Mouse (Mus musculus): ENCODE results near the gene C1d. TPM values are rescaled to one million over a fixed set of nuclear protein-coding genes. Genes with fewer than 3 reads are reported as not detected.

Gene C1d
- total and polyA plus RNA-seq, 3 experiments: 35.2 to 69.2 TPM; not detected in 1

DNA sequence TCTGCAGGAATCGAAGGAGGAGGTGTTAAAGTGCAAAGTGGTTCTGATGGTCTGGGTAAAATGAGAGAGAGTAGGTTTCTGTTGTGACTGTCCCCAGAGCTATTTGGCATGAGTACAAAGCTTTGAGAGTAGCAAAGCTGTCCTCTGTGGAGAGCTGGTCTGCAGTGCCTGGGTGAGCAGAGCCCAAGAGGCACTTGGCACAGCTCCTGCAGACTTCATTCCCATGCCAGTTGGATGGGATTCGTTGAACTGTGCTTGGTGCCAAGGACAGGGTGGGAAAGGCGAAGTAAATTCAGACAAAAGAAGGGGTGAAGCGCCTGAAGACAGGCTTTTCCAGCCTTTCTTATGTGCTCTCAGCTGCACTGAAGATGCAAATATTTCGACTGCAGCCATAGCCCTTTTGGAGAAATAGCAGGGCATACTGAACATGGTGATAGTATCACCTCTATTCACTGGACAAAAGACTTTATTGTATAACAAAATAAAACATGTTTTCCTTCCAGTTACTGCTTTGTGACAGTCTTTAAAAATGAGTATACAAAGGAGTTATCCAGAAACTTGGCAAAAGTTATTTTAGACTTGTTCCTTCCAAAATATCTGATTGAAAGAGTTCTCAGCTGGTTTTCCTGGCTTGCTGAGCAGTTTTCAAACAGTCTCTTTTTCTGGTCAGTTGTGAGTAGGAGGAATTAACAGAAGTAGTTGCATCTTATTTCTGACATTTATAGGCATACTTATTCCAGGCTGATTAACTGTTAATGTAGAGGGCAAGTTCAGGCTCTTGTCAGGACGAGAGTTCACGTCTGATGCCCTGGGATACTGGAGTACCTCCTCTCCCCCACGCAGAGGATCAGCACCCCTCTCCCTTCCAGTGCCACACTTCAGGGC is 48.9 kb downstream of the C1d start:
- H3K36me3 ChIP-seq (ENCODE audit: control insufficient read depth in 1 of 2, insufficient read depth in 2 of 2, low read length in 2 of 2): no peaks in the 10 kb centered on the region
- H3K4me3 ChIP-seq (ENCODE audit: control insufficient read depth in 1 of 2, insufficient read depth in 1 of 2, low read depth in 2 of 2, low read length in 2 of 2): no peak overlapping the region
- TF ChIP-seq CTCF (IDR thresholded peaks at IDR 0.05 in 2 of 3, conservative IDR thresholded peaks at IDR 0.05 in 1 of 3; ENCODE audit: control insufficient read depth in 1 of 3, insufficient read depth in 1 of 3, low read depth in 2 of 3, low read length in 3 of 3, poor library complexity in 1 of 3, severe bottlenecking in 1 of 3) (no peak), SMC3 (IDR thresholded peaks at IDR 0.05; ENCODE audit: low read depth, low read length) (no peak), BHLHE40 (IDR thresholded peaks at IDR 0.05; ENCODE audit: borderline replicate concordance, low read depth, low read length) (no peak), MAX (IDR thresholded peaks at IDR 0.05; ENCODE audit: low read length) (no peak)
- no peak overlapping the region for H3K9ac ChIP-seq (ENCODE audit: control insufficient read depth, low read depth, low read length, poor library complexity, severe bottlenecking)
- no peaks in the 10 kb centered on the region for H3K79me2 ChIP-seq (ENCODE audit: control insufficient read depth, insufficient read depth, low read length, poor library complexity)
- peaks cover 5 to 9% of the 10 kb centered on the region in 2 experiments; a peak in 3 of 4 replicates for H3K27me3 ChIP-seq (ENCODE audit: control insufficient read depth in 1 of 2, insufficient read depth in 2 of 2, low read length in 2 of 2)
- H3K27ac ChIP-seq (ENCODE audit: control insufficient read depth, low read depth, low read length): no peak overlapping the region
- H3K9me3 ChIP-seq (replicated peaks; ENCODE audit: insufficient read depth, low read length): no peaks in the 10 kb centered on the region
- no peaks in the 10 kb centered on the region for H3K4me1 ChIP-seq (ENCODE audit: control insufficient read depth in 1 of 2, insufficient read depth in 2 of 2, low read length in 2 of 2)
- DNase-seq (ENCODE audit: low read depth, low spot score): no peak

DNA sequence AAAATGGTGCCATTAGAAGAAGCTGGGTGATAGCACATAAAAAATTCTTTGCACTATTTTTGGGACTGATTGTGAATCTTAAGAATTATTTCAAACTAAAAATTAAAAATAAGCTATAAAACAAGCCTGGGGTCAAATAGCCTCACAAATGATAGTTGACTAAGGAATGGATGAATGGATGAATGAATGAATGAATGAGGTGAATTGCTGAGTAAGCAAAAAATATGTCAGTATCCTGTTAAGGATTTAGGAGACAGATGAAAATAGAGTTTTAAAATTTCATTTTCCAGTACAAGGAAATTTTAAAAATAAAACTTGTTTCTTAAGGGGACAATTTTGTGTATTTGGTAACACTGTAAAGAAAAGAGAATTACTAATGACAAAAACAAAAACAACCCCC is 50.1 kb downstream of the C1d start:
- H3K27me3 ChIP-seq (ENCODE audit: control insufficient read depth in 1 of 2, insufficient read depth in 2 of 2, low read length in 2 of 2): peaks cover 0 to 10% of the 10 kb centered on the region in 2 experiments; a peak in 3 of 4 replicates
- no peaks in the 10 kb centered on the region for H3K9me3 ChIP-seq (replicated peaks; ENCODE audit: insufficient read depth, low read length)
- no peak overlapping the region for H3K9ac ChIP-seq (ENCODE audit: control insufficient read depth, low read depth, low read length, poor library complexity, severe bottlenecking)
- no peak overlapping the region for H3K4me3 ChIP-seq (ENCODE audit: control insufficient read depth in 1 of 2, insufficient read depth in 1 of 2, low read depth in 2 of 2, low read length in 2 of 2)
- no peak overlapping the region for H3K27ac ChIP-seq (ENCODE audit: control insufficient read depth, low read depth, low read length)
- no peaks in the 10 kb centered on the region for H3K4me1 ChIP-seq (ENCODE audit: control insufficient read depth in 1 of 2, insufficient read depth in 2 of 2, low read length in 2 of 2)
- no peaks in the 10 kb centered on the region for H3K79me2 ChIP-seq (ENCODE audit: control insufficient read depth, insufficient read depth, low read length, poor library complexity)
- no peak for DNase-seq (ENCODE audit: low read depth, low spot score)
- H3K36me3 ChIP-seq (ENCODE audit: control insufficient read depth in 1 of 2, insufficient read depth in 2 of 2, low read length in 2 of 2): no peaks in the 10 kb centered on the region
- peak; percentile 90 for TF ChIP-seq MAFK (IDR thresholded peaks at IDR 0.05; ENCODE audit: borderline replicate concordance, low read depth, low read length)
- no peak for TF ChIP-seq HCFC1 (IDR thresholded peaks at IDR 0.05; ENCODE audit: low read depth, low read length)

Other genes with a start within 250 kb of the C1d start
- not detected in 2 replicates for gene Cnrip1, start 206.0 kb upstream of the C1d start, total RNA-seq (2012; rRNA removed)
- not detected for gene Cnrip1, start 206.0 kb upstream of the C1d start, polyA plus RNA-seq (2012; ENCODE audit: insufficient read depth in 1 of 2, insufficient read length in 2 of 2, low read depth in 1 of 2, low replicate concordance in 2 of 2, missing spikeins in 1 of 2)
- gene Plek, start 205.2 kb upstream of the C1d start, total RNA-seq (2012; rRNA removed): 51.5 and 98.6 TPM in 2 replicates
- 100 to 1,000 TPM in 1 of 2 experiments, 10 to 100 TPM in 1; 76.7 to 357 TPM for gene Plek, start 205.2 kb upstream of the C1d start, polyA plus RNA-seq (2012; ENCODE audit: insufficient read depth in 1 of 2, insufficient read length in 2 of 2, low read depth in 1 of 2, low replicate concordance in 2 of 2, missing spikeins in 1 of 2)
- 48.8 and 55.5 TPM in 2 replicates for gene Ppp3r1, start 98.3 kb upstream of the C1d start, total RNA-seq (2012; rRNA removed)
- 10 to 100 TPM; 63.8 to 67.9 TPM for gene Ppp3r1, start 98.3 kb upstream of the C1d start, polyA plus RNA-seq (2012; ENCODE audit: insufficient read depth in 1 of 2, insufficient read length in 2 of 2, low read depth in 1 of 2, low replicate concordance in 2 of 2, missing spikeins in 1 of 2)
- gene Wdr92, start 75.5 kb upstream of the C1d start, total RNA-seq (2012; rRNA removed): 58.9 and 63.8 TPM in 2 replicates
- 10 to 100 TPM in 1 of 2 experiments, not detected in 1; 34.5 TPM for gene Wdr92, start 75.5 kb upstream of the C1d start, polyA plus RNA-seq (2012; ENCODE audit: insufficient read depth in 1 of 2, insufficient read length in 2 of 2, low read depth in 1 of 2, low replicate concordance in 2 of 2, missing spikeins in 1 of 2)
- gene Pno1, start 46.0 kb upstream of the C1d start, total RNA-seq (2012; rRNA removed): 113 and 121 TPM in 2 replicates
- gene Pno1, start 46.0 kb upstream of the C1d start, polyA plus RNA-seq (2012; ENCODE audit: insufficient read depth in 1 of 2, insufficient read length in 2 of 2, low read depth in 1 of 2, low replicate concordance in 2 of 2, missing spikeins in 1 of 2): 1,000 to 10,000 TPM in 1 of 2 experiments, 10 to 100 TPM in 1; 64.4 to 1,147 TPM